Mouse (Mus musculus) limb, embryonic 12.5 days (tissue): ENCODE measurements around the gene Cntnap1. TPM values are rescaled to one million over a fixed set of nuclear protein-coding genes. Genes with fewer than 3 reads are reported as not detected.

ENCODE experiments used
- ATAC-seq: fragments of 200-750 bp; cut with Nextera tagmentation; 2 replicates; pipeline ENCODE4 v1.8.0; 2017; ENCODE audit warnings: low read depth, moderate TSS enrichment; ENCODE audit not compliant: insufficient number of reproducible peaks, insufficient read depth, low FRiP score, low TSS enrichment
- H3K27ac ChIP-seq: fragments of 300-500 bp; sonication (generic); 2 replicates; pipeline ENCODE4 v1.5.1; 2016; ENCODE audit warnings: mild to moderate bottlenecking, moderate library complexity
- H3K27me3 ChIP-seq: fragments of 300-500 bp; sonication (generic); 2 replicates; pipeline ENCODE4 v1.6.1; 2016; ENCODE audit warnings: mild to moderate bottlenecking, moderate library complexity
- H3K36me3 ChIP-seq: fragments of 300-500 bp; sonication (generic); 2 replicates; pipeline ENCODE4 v1.6.1; 2016; ENCODE audit warnings: mild to moderate bottlenecking, moderate library complexity
- H3K4me1 ChIP-seq: fragments of 300-500 bp; sonication (generic); replicated peaks from 2 replicates; pipeline ENCODE4 v1.6.1; 2016
- H3K4me2 ChIP-seq: fragments of 300-500 bp; sonication (generic); 2 replicates; pipeline ENCODE4 v1.6.1; 2016; ENCODE audit warnings: mild to moderate bottlenecking, moderate library complexity
- H3K4me3 ChIP-seq: fragments of 300-500 bp; sonication (generic); replicated peaks from 2 replicates; pipeline ENCODE4 v1.5.1; 2016; ENCODE audit warnings: mild to moderate bottlenecking
- H3K9ac ChIP-seq: fragments of 300-500 bp; sonication (generic); replicated peaks from 2 replicates; pipeline ENCODE4 v1.6.1; 2016; ENCODE audit warnings: mild to moderate bottlenecking, moderate library complexity
- H3K9me3 ChIP-seq: fragments of 300-500 bp; sonication (generic); 2 replicates; pipeline ENCODE4 v1.6.1; 2016; ENCODE audit warnings: mild to moderate bottlenecking, moderate library complexity
- WGBS: fragments of 180-500 bp; shearing (Covaris S2); methylation state at CpG from one replicate; pipeline ENCODE4 v1.1.7; 2016; 5-methylcytosine and 5-hydroxymethylcytosine counted together
- polyA plus RNA-seq: library from polyadenylated mRNA; unstranded; fragments of >200 nt; fragmentation: Nextera tagmentation; extraction: Ambion mirVana; gene quantifications from 2 replicates; pipeline ENCODE4 v1.2.1, GENCODE M21; 2016

The Cntnap1 gene
- polyA plus RNA-seq, 1 experiment from 2014 or later: 0.24 TPM

DNA sequence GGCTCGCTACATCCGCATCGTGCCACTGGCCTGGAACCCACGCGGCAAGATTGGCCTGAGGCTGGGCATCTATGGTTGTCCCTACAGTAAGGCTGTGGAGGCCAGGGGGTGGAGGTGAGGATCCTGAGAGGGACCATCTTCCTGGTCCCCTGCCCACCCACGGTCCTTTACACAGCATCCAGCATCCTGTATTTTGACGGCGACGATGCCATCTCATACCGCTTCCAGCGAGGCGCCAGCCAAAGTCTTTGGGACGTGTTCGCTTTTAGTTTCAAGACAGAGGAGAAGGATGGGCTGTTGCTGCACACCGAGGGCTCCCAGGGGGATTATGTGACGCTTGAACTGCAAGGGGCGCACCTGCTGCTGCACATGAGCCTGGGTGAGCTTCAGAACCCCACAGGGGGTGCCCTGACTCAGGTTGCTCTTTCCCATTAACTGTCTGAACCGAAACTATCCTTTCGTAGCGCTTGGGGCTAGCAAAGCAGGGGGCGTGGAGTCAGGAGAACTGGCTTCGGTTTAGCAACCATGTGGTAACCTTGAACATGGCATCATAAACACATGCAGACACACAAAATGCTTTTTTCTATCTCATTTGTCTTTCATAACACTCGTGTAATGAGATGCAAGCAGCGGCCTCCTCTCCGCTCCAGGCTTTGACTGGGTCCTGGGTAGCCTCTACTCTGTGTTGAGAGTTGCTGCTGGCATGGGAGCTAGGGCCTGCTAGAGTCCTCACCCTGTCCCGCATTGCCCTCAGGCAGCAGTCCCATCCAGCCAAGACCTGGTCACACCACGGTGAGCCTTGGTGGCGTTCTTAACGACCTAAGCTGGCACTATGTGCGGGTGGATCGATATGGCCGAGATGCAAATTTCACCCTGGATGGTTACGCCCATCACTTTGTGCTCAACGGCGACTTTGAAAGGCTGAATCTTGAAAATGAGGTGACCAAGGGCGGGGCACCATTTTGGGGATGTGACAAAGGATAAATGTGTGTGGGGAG is 8.0 kb downstream of the Cntnap1 start:
- Histone ChIP-seq H3K4me2 (no peak overlapping the region), H3K36me3 (no peaks in the 10 kb centered on the region), H3K27ac (no peak overlapping the region), H3K4me3 (no peak overlapping the region), H3K27me3 (peaks cover 73% of the 10 kb centered on the region), H3K9ac (no peak overlapping the region), H3K4me1 (peaks cover 35% of the 10 kb centered on the region), H3K9me3 (no peaks in the 10 kb centered on the region)
- ATAC-seq: no peak
- WGBS: 49% methylated on average over 36 of the region's 36 CpGs

DNA sequence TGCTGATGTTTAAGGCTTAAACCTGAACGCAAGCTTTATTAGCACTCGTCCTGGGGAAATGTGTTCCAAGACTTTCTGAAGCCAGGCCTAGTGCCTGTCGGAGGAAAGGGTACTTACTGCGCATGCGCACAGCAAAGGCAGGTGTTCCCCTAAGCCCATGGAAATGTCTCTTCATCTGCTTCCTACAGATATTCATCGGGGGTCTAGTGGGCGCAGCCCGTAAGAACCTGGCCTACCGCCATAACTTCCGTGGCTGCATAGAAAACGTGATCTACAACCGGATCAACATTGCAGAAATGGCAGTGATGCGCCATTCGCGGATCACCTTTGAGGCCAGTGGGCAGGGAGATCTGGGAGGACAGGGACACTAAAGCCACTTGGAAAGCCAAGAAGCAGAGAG is 9.0 kb downstream of the Cntnap1 start:
- no peak overlapping the region for H3K27ac ChIP-seq
- peaks cover 26% of the 10 kb centered on the region for H3K4me1 ChIP-seq
- H3K9me3 ChIP-seq: no peaks in the 10 kb centered on the region
- H3K4me3 ChIP-seq: no peak overlapping the region
- ATAC-seq: no peak
- H3K36me3 ChIP-seq: no peaks in the 10 kb centered on the region
- no peak overlapping the region for H3K4me2 ChIP-seq
- whole genome bisulfite sequencing: 79% methylated on average over 15 of the region's 15 CpGs
- H3K27me3 ChIP-seq: peaks cover 64% of the 10 kb centered on the region
- H3K9ac ChIP-seq: no peak overlapping the region

DNA sequence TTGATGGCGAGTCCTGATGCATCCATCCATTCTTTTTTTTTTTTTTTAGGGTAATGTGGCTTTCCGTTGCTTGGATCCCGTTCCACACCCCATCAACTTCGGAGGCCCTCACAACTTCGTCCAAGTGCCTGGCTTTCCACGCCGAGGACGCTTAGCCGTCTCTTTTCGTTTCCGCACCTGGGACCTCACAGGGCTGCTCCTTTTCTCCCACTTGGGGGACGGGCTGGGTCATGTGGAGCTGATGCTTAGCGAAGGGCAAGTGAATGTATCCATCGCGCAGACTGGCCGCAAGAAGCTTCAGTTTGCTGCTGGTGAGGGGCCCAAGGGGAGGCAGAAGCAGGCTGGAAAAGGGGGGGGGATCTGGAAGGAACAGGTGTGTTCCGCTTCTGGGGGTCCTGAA is 9.9 kb downstream of the Cntnap1 start:
- Histone ChIP-seq H3K4me2 (no peak overlapping the region), H3K9me3 (no peaks in the 10 kb centered on the region), H3K4me1 (peaks cover 17% of the 10 kb centered on the region), H3K9ac (no peak overlapping the region), H3K27ac (no peak overlapping the region), H3K27me3 (peaks cover 54% of the 10 kb centered on the region), H3K36me3 (no peaks in the 10 kb centered on the region), H3K4me3 (no peak overlapping the region)
- ATAC-seq: no peak
- 71% methylated on average over 17 of the region's 17 CpGs for WGBS

DNA sequence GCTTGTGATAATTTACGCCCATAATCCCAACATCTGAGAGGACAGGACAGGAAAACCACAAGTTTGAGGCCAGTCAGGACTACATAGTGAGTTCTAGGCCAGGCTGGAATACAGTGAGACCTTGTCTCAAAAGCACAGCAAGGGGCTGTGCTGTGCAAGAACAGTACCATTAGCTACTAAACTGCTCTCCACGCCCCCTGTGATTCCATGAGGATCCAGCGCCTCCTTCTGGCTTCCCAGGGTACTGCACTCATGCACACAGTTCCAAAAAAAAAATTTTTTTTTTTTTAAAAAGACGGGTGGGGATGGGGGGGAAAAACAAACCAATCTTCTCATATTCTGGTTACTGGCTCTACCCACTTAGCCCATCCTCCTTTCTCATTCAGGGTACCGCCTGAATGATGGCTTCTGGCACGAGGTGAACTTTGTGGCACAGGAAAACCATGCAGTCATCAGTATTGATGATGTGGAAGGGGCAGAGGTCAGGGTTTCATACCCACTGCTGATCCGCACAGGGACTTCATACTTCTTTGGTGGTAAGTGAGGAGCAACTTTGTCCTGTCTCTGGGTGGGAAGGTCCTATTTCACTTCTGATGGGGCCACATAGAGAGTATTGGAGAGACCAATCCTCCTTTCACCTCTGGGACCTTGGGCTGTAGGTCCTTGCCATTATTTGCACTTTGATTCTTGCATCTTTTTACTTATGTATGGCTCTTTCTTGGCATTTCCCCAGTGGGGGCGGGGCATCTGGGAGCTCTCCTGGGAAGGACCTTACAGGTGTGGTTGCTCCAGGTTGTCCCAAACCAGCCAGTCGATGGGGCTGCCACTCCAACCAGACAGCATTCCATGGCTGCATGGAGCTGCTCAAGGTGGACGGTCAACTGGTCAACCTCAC is 10.8 kb downstream of the Cntnap1 start:
- 39% methylated on average over 10 of the region's 10 CpGs for WGBS
- Histone ChIP-seq H3K9me3 (no peaks in the 10 kb centered on the region), H3K36me3 (no peaks in the 10 kb centered on the region), H3K27ac (no peak overlapping the region), H3K4me3 (no peak overlapping the region), H3K4me1 (peaks cover 12% of the 10 kb centered on the region), H3K9ac (no peak overlapping the region), H3K4me2 (no peak overlapping the region), H3K27me3 (peaks cover 46% of the 10 kb centered on the region)
- no peak for ATAC-seq

DNA sequence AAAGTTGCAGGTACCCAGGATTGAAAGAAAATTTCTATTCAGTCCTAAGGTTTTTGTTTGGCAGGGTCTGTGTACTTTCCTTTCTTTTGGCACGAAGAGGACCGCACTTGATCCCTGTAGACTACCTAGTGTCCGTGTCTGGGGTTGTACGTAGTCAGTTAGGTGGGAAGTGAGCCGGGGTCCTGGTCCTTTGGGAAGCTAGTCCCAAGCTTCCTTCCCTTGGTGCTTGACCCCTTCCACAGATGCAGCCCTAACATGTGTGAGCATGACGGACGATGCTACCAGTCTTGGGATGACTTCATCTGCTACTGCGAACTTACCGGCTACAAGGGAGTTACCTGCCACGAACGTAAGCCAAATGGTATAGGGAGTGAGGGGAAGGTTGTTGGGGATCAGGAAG is 11.6 kb downstream of the Cntnap1 start:
- Histone ChIP-seq H3K27ac (no peak overlapping the region), H3K4me2 (no peak overlapping the region), H3K27me3 (peaks cover 37% of the 10 kb centered on the region), H3K4me3 (no peak overlapping the region), H3K9ac (no peak overlapping the region), H3K4me1 (peaks cover 3% of the 10 kb centered on the region), H3K9me3 (no peaks in the 10 kb centered on the region), H3K36me3 (no peaks in the 10 kb centered on the region)
- no peak for ATAC-seq
- 89% methylated on average over 11 of the region's 11 CpGs for WGBS

DNA sequence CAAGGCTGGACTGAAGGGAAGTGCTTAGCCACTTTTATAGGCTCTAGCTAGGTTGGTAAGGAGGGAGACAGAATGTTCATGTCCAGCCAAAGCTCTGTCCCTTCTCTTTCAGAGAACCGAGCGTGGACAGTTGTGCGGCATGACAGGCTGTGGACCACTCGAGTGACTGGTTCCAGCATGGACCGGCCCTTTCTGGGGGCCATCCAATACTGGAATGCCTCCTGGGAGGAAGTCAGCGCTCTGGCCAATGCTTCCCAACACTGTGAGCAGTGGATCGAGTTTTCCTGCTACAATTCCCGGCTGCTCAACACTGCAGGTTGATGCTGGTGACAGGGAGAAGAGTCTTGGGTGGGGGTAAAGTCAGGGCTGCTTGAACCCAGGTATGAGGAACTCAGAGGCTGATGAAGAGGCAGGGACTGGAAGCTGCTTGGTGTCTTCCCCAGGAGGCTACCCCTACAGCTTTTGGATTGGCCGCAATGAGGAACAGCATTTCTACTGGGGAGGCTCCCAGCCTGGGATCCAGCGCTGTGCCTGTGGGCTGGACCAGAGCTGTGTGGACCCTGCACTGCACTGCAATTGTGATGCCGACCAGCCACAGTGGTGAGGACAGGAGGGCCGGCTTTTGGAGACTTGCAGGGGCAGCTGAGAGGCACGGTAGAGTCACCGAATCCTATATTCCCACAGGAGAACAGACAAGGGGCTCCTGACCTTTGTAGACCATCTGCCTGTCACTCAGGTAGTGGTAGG is 12.6 kb downstream of the Cntnap1 start:
- no peaks in the 10 kb centered on the region for H3K36me3 ChIP-seq
- WGBS: 80% methylated on average over 14 of the region's 14 CpGs
- no peak overlapping the region for H3K9ac ChIP-seq
- no peak overlapping the region for H3K4me2 ChIP-seq
- no peak for ATAC-seq
- no peaks in the 10 kb centered on the region for H3K9me3 ChIP-seq
- H3K27me3 ChIP-seq: peaks cover 28% of the 10 kb centered on the region
- no peak overlapping the region for H3K4me3 ChIP-seq
- H3K27ac ChIP-seq: no peak overlapping the region
- H3K4me1 ChIP-seq: no peaks in the 10 kb centered on the region

DNA sequence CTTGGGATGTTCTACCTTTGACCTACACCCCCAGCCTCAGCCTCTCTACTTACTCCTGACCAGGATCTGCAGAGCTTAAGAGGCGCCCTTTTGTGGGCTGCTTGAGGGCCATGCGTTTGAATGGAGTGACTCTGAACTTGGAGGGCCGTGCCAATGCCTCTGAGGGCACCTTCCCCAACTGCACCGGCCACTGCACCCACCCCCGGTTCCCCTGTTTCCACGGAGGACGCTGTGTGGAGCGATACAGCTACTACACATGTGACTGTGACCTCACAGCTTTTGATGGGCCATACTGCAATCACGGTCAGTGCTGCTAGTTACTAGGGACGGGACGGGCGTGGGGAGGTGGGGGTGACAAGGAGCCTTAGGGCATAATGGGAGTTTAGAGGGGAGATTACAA is 14.7 kb downstream of the Cntnap1 start:
- no peak for ATAC-seq
- Histone ChIP-seq H3K4me2 (no peak overlapping the region), H3K9ac (no peak overlapping the region), H3K27me3 (peaks cover 9% of the 10 kb centered on the region), H3K4me1 (peaks cover 9% of the 10 kb centered on the region), H3K27ac (0 out of 2 replicates have a peak overlapping the region, but pooled peaks have one; percentile 7), H3K9me3 (no peaks in the 10 kb centered on the region), H3K4me3 (no peak overlapping the region), H3K36me3 (no peaks in the 10 kb centered on the region)
- WGBS: 82% methylated on average over 12 of the region's 12 CpGs

DNA sequence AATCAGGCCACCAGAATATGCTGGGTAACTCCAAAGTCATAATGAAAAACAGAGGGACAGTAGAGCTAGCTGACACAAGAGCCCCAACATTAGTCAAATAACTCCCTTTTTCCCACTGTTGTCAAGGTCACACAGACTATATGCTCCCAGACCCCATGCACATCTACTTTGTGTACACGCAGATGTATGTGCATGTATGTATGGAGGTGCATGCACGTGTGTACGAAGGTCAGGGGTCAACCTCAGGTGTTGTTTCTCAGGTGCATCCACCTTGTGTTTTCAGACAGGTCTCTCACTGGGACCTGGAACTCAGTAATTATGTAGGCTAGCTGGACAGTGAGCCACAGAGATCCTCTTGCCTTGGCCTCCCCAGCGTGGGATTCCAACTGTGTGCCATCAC is 15.1 kb downstream of the Cntnap1 start:
- 91% methylated on average over 4 of the region's 4 CpGs for WGBS
- H3K9ac ChIP-seq: no peak overlapping the region
- no peak overlapping the region for H3K27ac ChIP-seq

DNA sequence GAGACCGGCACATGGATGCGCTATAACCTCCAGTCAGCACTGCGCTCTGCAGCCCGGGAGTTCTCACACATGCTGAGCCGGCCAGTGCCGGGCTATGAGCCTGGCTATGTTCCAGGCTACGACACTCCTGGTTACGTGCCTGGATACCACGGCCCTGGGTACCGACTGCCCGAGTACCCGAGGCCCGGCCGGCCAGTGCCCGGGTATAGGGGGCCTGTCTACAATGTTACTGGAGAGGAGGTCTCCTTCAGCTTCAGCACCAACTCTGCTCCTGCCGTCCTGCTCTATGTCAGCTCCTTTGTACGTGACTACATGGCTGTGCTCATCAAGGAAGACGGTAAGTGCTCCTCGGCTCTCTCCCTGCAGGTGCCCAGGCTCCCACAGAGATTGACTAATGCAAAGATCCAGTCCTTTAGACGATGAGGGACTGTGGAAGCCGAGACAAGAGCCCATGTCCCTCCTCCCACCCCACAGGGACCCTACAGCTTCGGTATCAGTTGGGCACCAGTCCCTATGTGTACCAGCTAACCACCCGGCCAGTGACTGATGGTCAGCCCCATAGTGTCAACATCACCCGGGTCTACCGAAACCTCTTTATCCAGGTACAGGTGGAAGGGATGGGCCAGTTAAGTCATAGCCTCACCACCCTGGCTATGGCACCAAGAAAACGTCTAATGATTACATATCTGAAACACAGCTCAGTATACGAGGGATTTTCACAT is 16.4 kb downstream of the Cntnap1 start:
- no peak for ATAC-seq
- H3K4me2 ChIP-seq: no peak overlapping the region
- no peaks in the 10 kb centered on the region for H3K36me3 ChIP-seq
- H3K4me3 ChIP-seq: no peak overlapping the region
- H3K27ac ChIP-seq: no peak overlapping the region
- H3K9me3 ChIP-seq: no peaks in the 10 kb centered on the region
- peaks cover 26% of the 10 kb centered on the region for H3K4me1 ChIP-seq
- 85% methylated on average over 27 of the region's 27 CpGs for WGBS
- H3K27me3 ChIP-seq: 0 out of 2 replicates have a peak, but pooled peaks cover 5% of the 10 kb centered on the region
- no peak overlapping the region for H3K9ac ChIP-seq

More for the DNA sequence above, 15.1 kb downstream of the Cntnap1 start:
- no peak for ATAC-seq
- Histone ChIP-seq H3K36me3 (no peaks in the 10 kb centered on the region), H3K27me3 (peaks cover 7% of the 10 kb centered on the region), H3K4me2 (no peak overlapping the region), H3K9me3 (no peaks in the 10 kb centered on the region), H3K4me1 (peaks cover 13% of the 10 kb centered on the region), H3K4me3 (no peak overlapping the region)

DNA sequence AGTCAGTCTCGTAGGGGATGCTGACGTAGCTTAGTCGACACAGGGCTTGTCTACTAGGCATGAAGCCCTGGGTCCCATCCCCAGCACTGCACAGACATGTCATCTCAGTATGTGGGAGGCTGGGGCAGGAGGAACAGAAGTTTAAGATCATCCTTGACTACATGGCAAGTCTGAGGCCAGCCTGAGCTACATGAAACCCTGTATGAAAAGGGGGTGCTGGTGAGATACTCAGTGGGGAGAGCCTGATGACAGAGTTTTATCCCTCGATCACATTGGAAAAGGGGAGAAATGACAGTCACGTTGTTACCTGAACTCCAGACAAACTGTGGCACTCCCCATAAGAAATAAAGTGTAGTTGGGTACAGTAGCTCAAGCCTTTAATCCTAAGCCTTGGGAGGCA is 17.2 kb downstream of the Cntnap1 start:
- WGBS: 90% methylated on average over 5 of the region's 5 CpGs
- no peak for ATAC-seq
- H3K4me3 ChIP-seq: no peak overlapping the region
- H3K9me3 ChIP-seq: no peaks in the 10 kb centered on the region
- peaks cover 2% of the 10 kb centered on the region; the same call in 1 of the 2 replicates for H3K36me3 ChIP-seq
- peaks cover 27% of the 10 kb centered on the region for H3K4me1 ChIP-seq
- H3K27ac ChIP-seq: no peak overlapping the region
- 0 out of 2 replicates have a peak, but pooled peaks cover under 1% of the 10 kb centered on the region for H3K27me3 ChIP-seq
- no peak overlapping the region for H3K9ac ChIP-seq
- no peak overlapping the region for H3K4me2 ChIP-seq
